Mouse (Mus musculus) olfactory bulb, adult 2 months (tissue): ENCODE measurements around the gene Trim67. TPM values are rescaled to one million over a fixed set of nuclear protein-coding genes. Genes with fewer than 3 reads are reported as not detected.

ENCODE experiments used
- H3K27ac ChIP-seq: fragments of 200-500 bp; 2 replicates; pipeline ENCODE4 v1.5.1; 2012; ENCODE audit warnings: low read depth, low read length; ENCODE audit not compliant: insufficient read depth
- H3K4me1 ChIP-seq: fragments of 200-500 bp; 2 replicates; pipeline ENCODE4 v1.6.1; 2012; ENCODE audit warnings: low read length; ENCODE audit not compliant: control insufficient read depth, insufficient read depth
- H3K4me3 ChIP-seq: fragments of 200-500 bp; 2 replicates; pipeline ENCODE4 v1.5.1; 2012; ENCODE audit warnings: mild to moderate bottlenecking, low read depth, low read length, moderate library complexity; ENCODE audit not compliant: insufficient read depth
- CTCF ChIP-seq: fragments of 200-500 bp; IDR thresholded peaks from 2 replicates; pipeline ENCODE4 v1.5.1; 2012; ENCODE audit warnings: low read depth, mild to moderate bottlenecking, low read length, moderate library complexity; ENCODE audit not compliant: insufficient read depth
- POLR2A ChIP-seq: fragments of 200-500 bp; IDR thresholded peaks from 2 replicates; pipeline ENCODE4 v1.6.1; 2012; ENCODE audit warnings: mild to moderate bottlenecking, low read depth, low read length, moderate library complexity; ENCODE audit not compliant: insufficient read depth
- WGBS: fragments of 180-500 bp; shearing (Covaris S2); methylation state at CpG from one replicate; pipeline ENCODE4 v1.1.7; 2018; 5-methylcytosine and 5-hydroxymethylcytosine counted together
- polyA plus RNA-seq: library from polyadenylated mRNA; stranded (reverse); fragments of >200 nt; gene quantifications from 2 replicates; pipeline ENCODE4 v1.2.4, GENCODE M21; 2012; ENCODE audit warnings: low replicate concordance; ENCODE audit not compliant: missing spikeins, insufficient read depth, insufficient read length

The Trim67 gene
- not detected in 2 replicates for polyA plus RNA-seq

- H3K27ac ChIP-seq: peak within 1 kb of the TSS; percentile 86
Measured at GRCm38 (mm10) chr8:124792708-124793107, at the start of gene Trim67. Gene Trim67, plus strand, starts transcription at chr8:124793092.

GRCm38 (mm10) chr8:124746661-124747060 is 46.2 kb upstream of the Trim67 start:
- Histone ChIP-seq H3K4me1 (peaks cover 7% of the 10 kb centered on the region), H3K27ac (no peak overlapping the region), H3K4me3 (no peak overlapping the region)
- TF ChIP-seq POLR2A (no peak), CTCF (no peak)
- whole genome bisulfite sequencing: 77% methylated on average over 13 of the region's 13 CpGs

More at GRCm38 (mm10) chr8:124792708-124793107, at the start of gene Trim67:
- H3K4me1 ChIP-seq: peaks cover 32% of the 10 kb centered on the region
- TF ChIP-seq CTCF (no peak), POLR2A (0 out of 2 replicates have a peak, but pooled peaks have one; percentile 21)
- whole genome bisulfite sequencing: 1% methylated on average over 39 of the region's 39 CpGs
- peak within 1 kb of the TSS; percentile 54 for H3K4me3 ChIP-seq

DNA sequence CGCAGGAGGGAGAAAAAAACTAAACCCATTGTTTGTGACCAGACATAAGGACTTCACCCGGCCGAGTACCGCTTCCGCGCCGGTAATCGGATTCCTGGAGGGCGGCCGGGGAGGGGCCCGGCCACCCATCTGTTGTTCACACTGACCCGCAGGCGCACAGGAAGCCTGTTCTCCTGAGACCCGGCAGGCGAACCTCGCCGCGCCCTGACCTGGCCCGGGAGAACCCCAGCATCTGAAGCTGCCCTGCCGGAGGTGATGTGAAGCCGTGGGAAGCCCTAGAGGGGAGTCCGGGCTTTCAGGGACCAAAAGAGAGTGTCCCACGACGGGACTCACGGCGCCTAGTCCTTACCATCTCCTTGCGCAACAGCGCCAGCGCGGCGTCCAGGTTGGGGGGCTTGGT is 41.7 kb upstream of the Trim67 start:
- TF ChIP-seq CTCF (no peak), POLR2A (no peak)
- Histone ChIP-seq H3K27ac (no peak overlapping the region), H3K4me3 (peak overlapping the region; percentile 38), H3K4me1 (peaks cover 17% of the 10 kb centered on the region)
- under 1% methylated on average over 31 of the region's 31 CpGs for WGBS

- TF ChIP-seq CTCF (no peak), POLR2A (no peak)
- under 1% methylated on average over 38 of the region's 41 CpGs for WGBS
- Histone ChIP-seq H3K27ac (no peak within 1 kb of the TSS), H3K4me3 (peak within 1 kb of the TSS; percentile 38), H3K4me1 (peaks cover 17% of the 10 kb centered on the region)
Measured at GRCm38 (mm10) chr8:124751709-124752173, 41.2 kb upstream of the Trim67 start, which contains the start of gene Fam89a. Gene Fam89a, minus strand, starts transcription at chr8:124751832.

DNA sequence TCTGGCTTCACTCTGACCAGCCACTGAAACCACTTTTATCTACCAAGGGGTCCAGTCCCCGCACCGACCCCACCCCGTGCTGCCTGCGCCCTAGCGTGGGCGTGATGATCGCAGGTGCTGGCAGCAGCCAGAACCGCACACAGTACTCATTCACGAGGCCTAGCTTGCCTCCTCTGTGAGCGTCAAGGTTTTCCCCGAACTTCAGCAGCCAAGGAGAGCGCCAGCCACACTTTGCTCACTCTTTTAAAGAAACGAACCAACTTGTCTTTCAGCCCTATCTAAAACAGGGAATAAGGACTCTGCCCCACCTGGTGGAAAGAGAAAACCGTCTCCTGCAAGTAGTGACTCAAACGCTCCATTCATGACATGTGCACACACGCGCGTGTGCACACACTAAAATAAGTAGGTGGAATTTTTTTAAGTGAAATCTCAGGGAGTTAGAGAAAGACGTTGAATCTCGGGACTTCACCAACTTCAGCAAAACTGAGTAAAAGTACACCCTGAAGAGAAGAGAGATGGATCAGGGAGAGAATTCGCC is 40.5 kb upstream of the Trim67 start:
- Histone ChIP-seq H3K4me1 (peaks cover 17% of the 10 kb centered on the region), H3K27ac (no peak overlapping the region), H3K4me3 (no peak overlapping the region)
- no peak for TF ChIP-seq POLR2A
- TF ChIP-seq CTCF: no peak
- 45% methylated on average over 21 of the region's 21 CpGs for WGBS

DNA sequence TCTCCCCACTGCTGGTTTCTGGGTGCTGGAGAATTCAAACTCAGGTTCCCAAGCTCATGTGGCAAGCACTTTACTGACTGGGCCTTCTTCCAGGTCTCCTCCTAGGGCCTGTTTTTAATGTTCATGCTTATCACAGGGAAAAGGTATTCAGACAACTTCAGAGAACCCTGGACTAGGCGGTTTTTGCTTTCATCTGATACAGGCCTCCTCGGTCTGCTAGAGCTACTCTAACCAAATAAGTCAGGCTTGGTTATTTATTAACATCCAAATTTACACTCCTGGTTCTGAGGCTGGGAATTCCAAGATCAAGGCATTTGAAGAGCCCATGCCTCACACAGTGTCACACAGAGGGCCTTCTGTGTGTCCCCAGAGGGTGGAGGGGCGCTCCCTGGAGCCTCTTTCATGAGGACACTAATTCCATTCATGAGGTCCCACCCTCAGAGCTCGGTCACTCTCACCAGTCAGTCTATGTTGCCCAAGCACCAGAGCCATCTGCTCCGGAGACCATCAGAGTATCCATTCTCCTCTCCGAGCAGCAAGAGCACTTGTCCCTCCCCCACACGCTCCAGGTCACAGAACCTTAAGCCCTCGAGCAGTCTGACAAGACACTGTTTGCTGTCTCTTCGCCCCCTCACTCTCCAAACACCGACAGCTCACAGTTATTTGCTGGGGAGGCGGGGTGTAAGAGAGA is 38.6 kb upstream of the Trim67 start:
- TF ChIP-seq CTCF: no peak
- no peak for TF ChIP-seq POLR2A
- 37% methylated on average over 11 of the region's 11 CpGs for WGBS
- Histone ChIP-seq H3K27ac (no peak overlapping the region), H3K4me3 (no peak overlapping the region), H3K4me1 (peaks cover 17% of the 10 kb centered on the region)

- Histone ChIP-seq H3K27ac (no peak overlapping the region), H3K4me1 (peaks cover 17% of the 10 kb centered on the region), H3K4me3 (no peak overlapping the region)
- TF ChIP-seq POLR2A (no peak), CTCF (no peak)
- 53% methylated on average over 4 of the region's 4 CpGs for WGBS
Measured at GRCm38 (mm10) chr8:124754792-124755190, 38.1 kb upstream of the Trim67 start.

GRCm38 (mm10) chr8:124755481-124755880 is 37.4 kb upstream of the Trim67 start:
- Histone ChIP-seq H3K4me3 (no peak overlapping the region), H3K27ac (no peak overlapping the region), H3K4me1 (peaks cover 17% of the 10 kb centered on the region)
- TF ChIP-seq CTCF (no peak), POLR2A (no peak)
- 91% methylated on average over 8 of the region's 8 CpGs for WGBS

DNA sequence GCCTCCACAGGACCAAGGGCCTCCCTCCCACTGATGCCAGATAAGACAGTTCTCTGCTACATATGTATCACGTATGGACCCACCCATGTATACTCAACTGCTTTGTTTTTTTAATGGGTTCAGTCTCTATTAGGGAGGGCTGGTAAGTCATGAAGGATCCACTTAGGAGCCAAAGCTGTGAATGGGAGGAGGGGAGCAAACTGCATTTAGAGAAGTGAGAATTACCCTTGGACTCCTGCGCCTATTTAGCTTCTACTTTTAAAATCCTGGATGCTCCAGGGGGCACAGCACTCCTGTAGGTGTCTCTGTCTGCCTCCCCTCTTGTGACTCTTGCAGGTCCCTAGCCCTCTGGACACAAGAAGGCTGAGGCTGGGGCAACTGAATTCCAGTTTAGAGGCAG is 36.7 kb upstream of the Trim67 start:
- no peak overlapping the region for H3K27ac ChIP-seq
- 82% methylated on average over 2 of the region's 2 CpGs for WGBS
- peaks cover 15% of the 10 kb centered on the region for H3K4me1 ChIP-seq
- H3K4me3 ChIP-seq: no peak overlapping the region
- TF ChIP-seq POLR2A (no peak), CTCF (no peak)
